Mouse (Mus musculus) CH12.LX (cell line): ENCODE measurements around the gene Arid5b. TPM values are rescaled to one million over a fixed set of nuclear protein-coding genes. Genes with fewer than 3 reads are reported as not detected.

Experiments used
- DNase-seq: peaks from one replicate; pipeline ENCODE4 v3.0.0-alpha.2; 2013; ENCODE audit errors: extremely low read depth
- H3K27ac ChIP-seq: 2 replicates; pipeline ENCODE4 v1.5.1; 2012; ENCODE audit warnings: low read depth, mild to moderate bottlenecking, control low read depth, moderate library complexity; ENCODE audit not compliant: insufficient read depth
- H3K27me3 ChIP-seq: replicated peaks from 2 replicates; pipeline ENCODE3; 2012; ENCODE audit warnings: inconsistent platforms
- H3K36me3 ChIP-seq, 2 experiments: replicated peaks in 1 of 2; 2 replicates each; pipeline versions ENCODE3 to v1.6.1; 2012; ENCODE audit warnings: inconsistent platforms in 1 of 2, low read length in 1 of 2, mild to moderate bottlenecking in 1 of 2, mixed read lengths in 1 of 2, moderate library complexity in 1 of 2; ENCODE audit not compliant: control insufficient read depth in 1 of 2, insufficient read depth in 1 of 2
- H3K4me1 ChIP-seq, 2 experiments: 2 replicates each; pipeline ENCODE4 v1.6.1; 2012; ENCODE audit warnings: inconsistent platforms in 1 of 2, moderate library complexity in 1 of 2; ENCODE audit not compliant: insufficient read depth in 2 of 2, control insufficient read depth in 1 of 2
- H3K4me2 ChIP-seq: 2 replicates; pipeline ENCODE4 v1.6.1; 2012; ENCODE audit warnings: low read depth, mild to moderate bottlenecking, control low read depth; ENCODE audit not compliant: poor library complexity, insufficient read depth, severe bottlenecking
- H3K4me3 ChIP-seq, 3 experiments: fragments of 150-350 bp in 1 of 3; sonication (generic) in 1 of 3; replicated peaks in 1 of 3; 2 replicates each; pipeline versions ENCODE3 to v1.5.1; 2011 to 2012; ENCODE audit warnings: low read depth in 2 of 3, low read length in 2 of 3, mild to moderate bottlenecking in 2 of 3, moderate library complexity in 2 of 3, control low read depth in 1 of 3, improper control_type of control experiment in 1 of 3, inconsistent platforms in 1 of 3, mixed read lengths in 1 of 3; ENCODE audit not compliant: poor library complexity in 1 of 3
- H3K79me2 ChIP-seq: replicated peaks from 2 replicates; pipeline ENCODE4 v1.6.1; 2012; ENCODE audit warnings: mild to moderate bottlenecking, moderate library complexity; ENCODE audit not compliant: control insufficient read depth, poor library complexity, insufficient read depth, severe bottlenecking; ENCODE audit errors: extremely low read depth
- H3K9ac ChIP-seq: 2 replicates; pipeline ENCODE4 v1.6.1; 2012; ENCODE audit warnings: low read depth, mild to moderate bottlenecking, control low read depth, moderate library complexity; ENCODE audit not compliant: insufficient read depth
- H3K9me3 ChIP-seq: replicated peaks from 2 replicates; pipeline ENCODE3; 2012; ENCODE audit warnings: low read length, inconsistent platforms, mixed read lengths
- CTCF ChIP-seq, 2 experiments: IDR thresholded peaks in 1 of 2; conservative IDR thresholded peaks in 1 of 2; 2 replicates each; pipeline ENCODE4 v1.5.1; 2011 to 2012; ENCODE audit warnings: low read depth in 2 of 2, low read length in 2 of 2, improper control_type of control experiment in 1 of 2, inconsistent platforms in 1 of 2, mild to moderate bottlenecking in 1 of 2, moderate library complexity in 1 of 2
- ELF1 ChIP-seq: IDR thresholded peaks from 2 replicates; pipeline ENCODE4 v1.6.1; 2014; ENCODE audit warnings: low read depth, mild to moderate bottlenecking, inconsistent platforms, low read length, improper control_type of control experiment
- EP300 ChIP-seq: IDR thresholded peaks from 2 replicates; pipeline ENCODE4 v1.6.1; 2011; ENCODE audit warnings: low read length, improper control_type of control experiment
- ETS1 ChIP-seq: conservative IDR thresholded peaks from 2 replicates; pipeline ENCODE4 v1.6.1; 2012; ENCODE audit warnings: low read depth, mild to moderate bottlenecking, inconsistent platforms, low read length, improper control_type of control experiment, moderate library complexity
- GABPA ChIP-seq: IDR thresholded peaks from 2 replicates; pipeline ENCODE4 v1.6.1; 2012; ENCODE audit warnings: low read depth, low read length, improper control_type of control experiment, inconsistent platforms; ENCODE audit not compliant: insufficient replicate concordance
- HCFC1 ChIP-seq: IDR thresholded peaks from 2 replicates; pipeline ENCODE4 v1.6.1; 2012; ENCODE audit warnings: low read depth, mild to moderate bottlenecking, inconsistent platforms, low read length, improper control_type of control experiment
- IRF4 ChIP-seq: IDR thresholded peaks from 2 replicates; pipeline ENCODE4 v1.6.1; 2014; ENCODE audit warnings: low read depth, mild to moderate bottlenecking, inconsistent platforms, low read length, improper control_type of control experiment
- JUN ChIP-seq: IDR thresholded peaks from 2 replicates; pipeline ENCODE4 v1.6.1; 2011; ENCODE audit warnings: low read depth, mild to moderate bottlenecking, low read length, improper control_type of control experiment, moderate library complexity; ENCODE audit not compliant: insufficient read depth
- KAT2A ChIP-seq: IDR thresholded peaks from 2 replicates; pipeline ENCODE4 v1.6.1; 2012; ENCODE audit warnings: low read length, improper control_type of control experiment, inconsistent platforms; ENCODE audit not compliant: insufficient replicate concordance
- MAFK ChIP-seq: IDR thresholded peaks from 2 replicates; pipeline ENCODE4 v1.6.1; 2011; ENCODE audit warnings: low read length, improper control_type of control experiment; ENCODE audit not compliant: insufficient replicate concordance
- MAZ ChIP-seq: IDR thresholded peaks from 2 replicates; pipeline ENCODE4 v1.6.1; 2012; ENCODE audit warnings: low read depth, mild to moderate bottlenecking, inconsistent platforms, low read length, improper control_type of control experiment, moderate library complexity
- NELFE ChIP-seq: IDR thresholded peaks from 2 replicates; pipeline ENCODE4 v1.6.1; 2011; ENCODE audit warnings: low read depth, low read length, improper control_type of control experiment
- NRF1 ChIP-seq: IDR thresholded peaks from 2 replicates; pipeline ENCODE4 v1.6.1; 2014; ENCODE audit warnings: low read depth, mild to moderate bottlenecking, inconsistent platforms, low read length, improper control_type of control experiment, moderate library complexity
- PAX5 ChIP-seq: IDR thresholded peaks from 2 replicates; pipeline ENCODE4 v1.6.1; 2012; ENCODE audit warnings: low read length, inconsistent platforms, mixed read lengths
- POLR2AphosphoS2 ChIP-seq: IDR thresholded peaks from 2 replicates; pipeline ENCODE4 v1.6.1; 2011; ENCODE audit warnings: low read depth, low read length, improper control_type of control experiment
- RCOR1 ChIP-seq: conservative IDR thresholded peaks from 2 replicates; pipeline ENCODE4 v1.6.1; 2012; ENCODE audit warnings: low read depth, mild to moderate bottlenecking, inconsistent platforms, low read length, improper control_type of control experiment
- SMC3 ChIP-seq: IDR thresholded peaks from 2 replicates; pipeline ENCODE4 v1.6.1; 2011; ENCODE audit warnings: low read depth, low read length, improper control_type of control experiment
- TBP ChIP-seq: conservative IDR thresholded peaks from 2 replicates; pipeline ENCODE4 v1.6.1; 2011; ENCODE audit warnings: low read depth, low read length, improper control_type of control experiment
- TCF12 ChIP-seq: IDR thresholded peaks from 2 replicates; pipeline ENCODE4 v1.6.1; 2014; ENCODE audit warnings: low read depth, mild to moderate bottlenecking, inconsistent platforms, low read length, improper control_type of control experiment
- UBTF ChIP-seq: IDR thresholded peaks from 2 replicates; pipeline ENCODE4 v1.6.1; 2012; ENCODE audit warnings: low read depth, mild to moderate bottlenecking, inconsistent platforms, low read length, improper control_type of control experiment, moderate library complexity
- USF1 ChIP-seq: IDR thresholded peaks from 2 replicates; pipeline ENCODE4 v1.6.1; 2014; ENCODE audit warnings: low read depth, mild to moderate bottlenecking, inconsistent platforms, low read length, improper control_type of control experiment
- USF2 ChIP-seq: conservative IDR thresholded peaks from 2 replicates; pipeline ENCODE4 v1.6.1; 2011; ENCODE audit warnings: low read depth, low read length, improper control_type of control experiment
- ZC3H11A ChIP-seq: IDR thresholded peaks from 2 replicates; pipeline ENCODE4 v1.6.1; 2012; ENCODE audit warnings: low read depth, mild to moderate bottlenecking, inconsistent platforms, low read length, improper control_type of control experiment
- ZKSCAN1 ChIP-seq: IDR thresholded peaks from 2 replicates; pipeline ENCODE4 v1.6.1; 2012; ENCODE audit warnings: low read depth, inconsistent platforms, low read length, improper control_type of control experiment, borderline replicate concordance
- ZMIZ1 ChIP-seq: IDR thresholded peaks from 2 replicates; pipeline ENCODE4 v1.6.1; 2012; ENCODE audit warnings: low read depth, mild to moderate bottlenecking, inconsistent platforms, low read length, improper control_type of control experiment
- ZNF384 ChIP-seq: IDR thresholded peaks from 2 replicates; pipeline ENCODE4 v1.6.1; 2012; ENCODE audit warnings: low read depth, low read length, improper control_type of control experiment, inconsistent platforms
- dilution Hi-C: fragments of 300-500 bp; cut with MboI; formaldehyde crosslinking; loops from 2 replicates; pipeline ENCODE4 v1.14.3; 2020; ENCODE audit warnings: low sequenced_read_pairs; ENCODE audit not compliant: extremely low pct_unique_long_range_greater_than_20kb, extremely low pct_ligation_motif_present
- in situ Hi-C: fragments of 300-500 bp; cut with MboI; formaldehyde crosslinking; loops from 3 replicates; pipeline ENCODE4 v1.14.3; 2019; ENCODE audit warnings: low sequenced_read_pairs, low pct_ligation_motif_present, low pct_unique_long_range_greater_than_20kb, mixed read lengths
- polyA plus RNA-seq: library from polyadenylated mRNA; unstranded; fragments of >175 nt; gene quantifications from 2 replicates; pipeline ENCODE4 v1.2.1, GENCODE M21; 2012; ENCODE audit warnings: low read depth; ENCODE audit not compliant: insufficient read length
- total RNA-seq, 2 experiments: library from RNA; depleted of rRNA; stranded (reverse); fragments of 300-350 nt in 1 of 2; fragments of >200 nt in 1 of 2; gene quantifications; 2 replicates each; pipeline ENCODE4 v1.2.3; 2012 to 2014

Arid5b gene
- total and polyA plus RNA-seq, 3 experiments: 1.1 to 2.6 (median 1.8) TPM

DNA sequence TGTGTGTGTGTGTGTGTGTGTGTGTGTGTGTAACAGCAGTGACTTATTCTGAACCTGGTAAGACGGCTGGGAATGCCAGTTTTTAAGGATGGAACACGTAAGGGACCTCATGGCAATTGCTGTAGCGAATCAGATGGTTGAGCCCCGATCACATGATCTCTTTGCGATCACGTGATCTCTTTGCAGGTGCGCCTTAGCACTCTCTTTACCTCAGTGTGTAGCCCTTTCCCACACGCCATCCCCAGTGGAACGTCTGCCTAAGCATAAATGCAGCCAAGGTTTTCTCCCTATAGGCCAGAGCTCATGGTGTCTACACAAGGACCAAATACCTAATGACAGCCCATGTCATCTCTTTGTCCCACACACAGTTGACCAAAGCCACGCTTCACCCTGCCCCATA is 97.4 kb downstream of the Arid5b start:
- H3K9me3 ChIP-seq: no peaks in the 10 kb centered on the region
- peaks cover 8 to 28% of the 10 kb centered on the region in 2 experiments for H3K4me1 ChIP-seq
- H3K4me3 ChIP-seq: no peak overlapping the region
- H3K4me2 ChIP-seq: no peak overlapping the region
- peaks cover 7 to 31% of the 10 kb centered on the region in 2 experiments for H3K36me3 ChIP-seq
- TF ChIP-seq JUN (no peak), POLR2AphosphoS2 (no peak), UBTF (no peak), CTCF (conservative IDR thresholded peaks at IDR 0.05 in 1 of 2, IDR thresholded peaks at IDR 0.05 in 1 of 2; ENCODE audit: low read depth in 2 of 2, low read length in 2 of 2) (no peak), MAZ (no peak), KAT2A (no peak), TBP (no peak), ZMIZ1 (no peak), USF2 (no peak), MAFK (no peak), ZC3H11A (no peak), ELF1 (no peak), ETS1 (no peak), RCOR1 (no peak), NELFE (no peak)
- TF ChIP-seq, all 38 proteins: peak for 0
- no peak for DNase-seq
- dilution Hi-C loops (no loop called here), in situ Hi-C loops (no loop called here)
- Histone ChIP-seq H3K27ac (no peak overlapping the region), H3K79me2 (no peaks in the 10 kb centered on the region), H3K27me3 (no peaks in the 10 kb centered on the region), H3K9ac (no peak overlapping the region)

DNA sequence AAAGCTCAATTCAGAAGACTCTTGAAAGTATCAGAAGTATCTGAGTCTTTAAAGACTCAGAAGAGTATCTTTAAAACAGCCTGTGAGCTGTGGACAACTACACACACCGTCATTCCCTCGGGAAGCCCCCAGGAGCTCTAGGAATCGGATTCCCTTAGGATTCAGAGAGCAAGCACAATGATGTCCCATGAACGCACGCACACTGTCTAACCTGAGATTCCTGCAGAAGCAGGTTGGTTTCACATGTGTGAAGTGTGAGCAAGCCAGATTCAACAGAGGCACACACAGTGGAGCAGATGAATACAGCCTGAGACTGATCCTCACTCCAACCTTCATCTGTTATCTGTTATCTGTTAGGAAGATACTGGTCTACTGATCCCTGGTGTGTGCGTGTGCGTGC is 97.8 kb downstream of the Arid5b start:
- Histone ChIP-seq H3K4me3 (no peak overlapping the region), H3K27ac (no peak overlapping the region)

More for the DNA sequence above, 97.8 kb downstream of the Arid5b start:
- Histone ChIP-seq H3K27me3 (no peaks in the 10 kb centered on the region), H3K9me3 (no peaks in the 10 kb centered on the region), H3K36me3 (peaks cover 7 to 29% of the 10 kb centered on the region in 2 experiments), H3K79me2 (no peaks in the 10 kb centered on the region), H3K4me1 (peaks cover 8 to 28% of the 10 kb centered on the region in 2 experiments), H3K9ac (no peak overlapping the region), H3K4me2 (no peak overlapping the region)
- dilution Hi-C loops: no loop called here
- no peak for DNase-seq
- no peak for TF ChIP-seq TCF12
- TF ChIP-seq KAT2A: no peak
- no peak for TF ChIP-seq ZC3H11A
- TF ChIP-seq EP300: no peak
- no peak for TF ChIP-seq IRF4
- no peak for TF ChIP-seq HCFC1
- TF ChIP-seq NRF1: no peak
- TF ChIP-seq JUN: no peak
- TF ChIP-seq PAX5: no peak
- TF ChIP-seq ZMIZ1: no peak
- no peak for TF ChIP-seq ZKSCAN1
- no peak for TF ChIP-seq SMC3
- TF ChIP-seq ZNF384: no peak
- no peak for TF ChIP-seq USF1
- TF ChIP-seq MAZ: no peak
- no peak for TF ChIP-seq GABPA
- in situ Hi-C loops: no loop called here
